Mouse (Mus musculus) heart, embryonic 14.5 days (tissue): ENCODE measurements at regions not wholly inside any gene's neighbourhood (a gene's known extent, or its start where the extent isn't known, plus 50 kb on each side); places are given as distances from the start of the nearest gene placed in this dataset.

Source experiments
- ATAC-seq: fragments of 200-750 bp; cut with Nextera tagmentation; 2 replicates; pipeline ENCODE4 v1.8.0; 2017; ENCODE audit warnings: low read depth, moderate TSS enrichment; ENCODE audit not compliant: insufficient number of reproducible peaks, insufficient read depth, low FRiP score
- H3K27ac ChIP-seq, 2 experiments: fragments of 200-500 bp in 1 of 2; fragments of 300-500 bp in 1 of 2; sonication (generic) in 1 of 2; replicated peaks in 1 of 2; 2 replicates each; pipeline ENCODE4 v1.5.1; 2012 to 2014; ENCODE audit warnings: low read depth in 2 of 2, low read length in 2 of 2, control low read depth in 1 of 2, mild to moderate bottlenecking in 1 of 2, mixed read lengths in 1 of 2; ENCODE audit not compliant: control insufficient read depth in 1 of 2, insufficient read depth in 1 of 2
- H3K27me3 ChIP-seq: fragments of 300-500 bp; sonication (generic); 2 replicates; pipeline ENCODE4 v1.6.1; 2014; ENCODE audit warnings: mild to moderate bottlenecking, low read length, control low read depth; ENCODE audit not compliant: control insufficient read depth, insufficient read depth
- H3K36me3 ChIP-seq: fragments of 300-500 bp; sonication (generic); 2 replicates; pipeline ENCODE4 v1.6.1; 2014; ENCODE audit warnings: mild to moderate bottlenecking, control low read depth, low read length, mixed read lengths; ENCODE audit not compliant: control insufficient read depth, insufficient read depth
- H3K4me1 ChIP-seq, 2 experiments: fragments of 200-500 bp in 1 of 2; fragments of 300-500 bp in 1 of 2; sonication (generic) in 1 of 2; 2 replicates each; pipeline ENCODE4 v1.6.1; 2012 to 2014; ENCODE audit warnings: low read length in 2 of 2, control low read depth in 1 of 2, mixed read lengths in 1 of 2; ENCODE audit not compliant: control insufficient read depth in 2 of 2, insufficient read depth in 2 of 2
- H3K4me2 ChIP-seq: fragments of 300-500 bp; sonication (generic); 2 replicates; pipeline ENCODE4 v1.6.1; 2014; ENCODE audit warnings: mild to moderate bottlenecking, low read length
- H3K4me3 ChIP-seq, 2 experiments: fragments of 200-500 bp in 1 of 2; fragments of 300-500 bp in 1 of 2; sonication (generic) in 1 of 2; 2 replicates each; pipeline ENCODE4 v1.5.1; 2012 to 2014; ENCODE audit warnings: low read length in 2 of 2, mild to moderate bottlenecking in 2 of 2, control low read depth in 1 of 2, low read depth in 1 of 2, moderate library complexity in 1 of 2; ENCODE audit not compliant: control insufficient read depth in 1 of 2, insufficient read depth in 1 of 2
- H3K9ac ChIP-seq: fragments of 300-500 bp; sonication (generic); 2 replicates; pipeline ENCODE4 v1.6.1; 2014; ENCODE audit warnings: mild to moderate bottlenecking, low read length
- H3K9me3 ChIP-seq: fragments of 300-500 bp; sonication (generic); 2 replicates; pipeline ENCODE4 v1.6.1; 2016; ENCODE audit warnings: low read length, control low read depth; ENCODE audit not compliant: control insufficient read depth
- WGBS: fragments of 180-500 bp; shearing (Covaris S2); extraction: QIAGEN DNeasy Blood & Tissue Kit; methylation state at CpG from one replicate; pipeline ENCODE4 v1.1.7; 2014; 5-methylcytosine and 5-hydroxymethylcytosine counted together

DNA sequence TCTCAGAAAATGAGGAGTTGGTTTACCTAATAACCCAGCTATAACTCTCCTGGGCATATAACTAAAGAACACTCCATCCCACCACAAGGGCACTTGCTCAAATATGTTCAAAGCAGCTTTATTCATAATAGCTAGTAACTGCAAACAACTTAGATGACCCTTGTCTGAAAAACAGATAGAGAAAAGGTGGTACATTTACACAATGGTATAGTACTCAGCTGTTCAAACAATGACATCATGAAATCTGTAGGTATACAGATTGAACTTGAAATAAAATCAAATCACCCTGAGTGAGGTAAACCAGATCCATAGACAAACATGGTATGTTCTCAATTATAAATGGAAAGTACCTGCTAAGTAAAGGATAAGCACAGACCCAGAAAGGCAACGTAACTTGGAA, 721.5 kb upstream of the Intu start:
- WGBS = 90% methylated on average over 1 of the region's 1 CpGs
- Histone ChIP-seq H3K4me3 (no peak overlapping the region), H3K4me1 (no peaks in the 10 kb centered on the region; a peak in 1 of 4 replicates), H3K36me3 (no peaks in the 10 kb centered on the region), H3K9me3 (no peaks in the 10 kb centered on the region), H3K27me3 (no peaks in the 10 kb centered on the region), H3K4me2 (no peak overlapping the region), H3K9ac (no peak overlapping the region), H3K27ac (no peak overlapping the region)
- no peak for ATAC-seq

DNA sequence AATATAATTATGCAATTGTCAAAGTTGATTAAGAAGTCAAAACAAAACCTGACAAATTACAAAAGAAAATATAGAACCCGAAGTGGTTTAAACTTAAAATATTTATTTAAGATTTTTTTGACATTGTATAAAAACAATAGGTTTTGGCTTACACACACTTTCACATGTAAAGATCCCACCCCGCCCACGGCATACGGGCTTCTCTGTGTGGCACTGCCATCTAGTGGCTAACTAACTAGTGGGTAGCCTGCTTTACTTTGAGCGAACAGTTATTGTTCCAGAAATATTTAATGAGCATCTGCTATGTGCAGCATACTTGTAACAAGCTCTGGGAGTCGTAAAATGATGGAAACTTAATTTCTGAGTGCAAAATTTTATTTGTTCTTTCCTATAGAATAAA, 716.3 kb upstream of the Intu start:
- H3K27me3 ChIP-seq = no peaks in the 10 kb centered on the region
- WGBS = 19% methylated on average over 6 of the region's 6 CpGs
- no peaks in the 10 kb centered on the region for H3K36me3 ChIP-seq
- ATAC-seq = no peak
- H3K27ac ChIP-seq = no peak overlapping the region
- H3K4me2 ChIP-seq = no peak overlapping the region
- H3K4me1 ChIP-seq = no peaks in the 10 kb centered on the region; a peak in 1 of 4 replicates
- H3K9ac ChIP-seq = no peak overlapping the region
- H3K9me3 ChIP-seq = no peaks in the 10 kb centered on the region
- no peak overlapping the region for H3K4me3 ChIP-seq

DNA sequence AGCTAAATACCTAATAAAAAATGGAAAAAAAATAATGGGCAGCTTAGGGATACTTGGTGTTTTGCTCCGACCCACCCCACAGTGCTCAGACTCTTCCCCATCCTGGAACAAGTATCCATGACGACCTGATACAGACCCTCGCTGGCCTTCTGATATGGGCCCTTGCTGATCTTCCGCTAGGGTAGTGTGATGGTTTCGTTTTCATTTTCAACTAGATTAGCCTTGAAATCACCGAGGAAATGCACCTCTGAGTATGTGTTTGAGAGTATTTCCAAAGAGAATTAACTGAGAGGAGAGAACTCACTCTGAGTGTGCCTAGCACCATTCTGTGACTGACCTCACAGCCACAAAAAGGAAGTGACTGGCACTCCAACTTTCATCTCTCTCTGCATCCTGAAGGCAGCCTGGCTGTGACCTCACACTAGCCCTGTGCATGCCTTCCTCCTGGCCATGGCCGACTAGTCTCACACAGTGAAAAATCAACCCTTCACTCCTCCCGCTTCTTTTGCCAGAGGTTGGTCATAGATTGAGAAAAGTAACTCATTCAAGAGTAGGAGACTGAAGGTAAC, 700.5 kb upstream of the Intu start:
- Histone ChIP-seq H3K27me3 (no peaks in the 10 kb centered on the region), H3K36me3 (no peaks in the 10 kb centered on the region), H3K27ac (no peak overlapping the region), H3K4me3 (no peak overlapping the region), H3K4me1 (no peaks in the 10 kb centered on the region), H3K9ac (no peak overlapping the region), H3K4me2 (no peak overlapping the region), H3K9me3 (no peaks in the 10 kb centered on the region)
- WGBS = 77% methylated on average over 8 of the region's 8 CpGs
- no peak for ATAC-seq

DNA sequence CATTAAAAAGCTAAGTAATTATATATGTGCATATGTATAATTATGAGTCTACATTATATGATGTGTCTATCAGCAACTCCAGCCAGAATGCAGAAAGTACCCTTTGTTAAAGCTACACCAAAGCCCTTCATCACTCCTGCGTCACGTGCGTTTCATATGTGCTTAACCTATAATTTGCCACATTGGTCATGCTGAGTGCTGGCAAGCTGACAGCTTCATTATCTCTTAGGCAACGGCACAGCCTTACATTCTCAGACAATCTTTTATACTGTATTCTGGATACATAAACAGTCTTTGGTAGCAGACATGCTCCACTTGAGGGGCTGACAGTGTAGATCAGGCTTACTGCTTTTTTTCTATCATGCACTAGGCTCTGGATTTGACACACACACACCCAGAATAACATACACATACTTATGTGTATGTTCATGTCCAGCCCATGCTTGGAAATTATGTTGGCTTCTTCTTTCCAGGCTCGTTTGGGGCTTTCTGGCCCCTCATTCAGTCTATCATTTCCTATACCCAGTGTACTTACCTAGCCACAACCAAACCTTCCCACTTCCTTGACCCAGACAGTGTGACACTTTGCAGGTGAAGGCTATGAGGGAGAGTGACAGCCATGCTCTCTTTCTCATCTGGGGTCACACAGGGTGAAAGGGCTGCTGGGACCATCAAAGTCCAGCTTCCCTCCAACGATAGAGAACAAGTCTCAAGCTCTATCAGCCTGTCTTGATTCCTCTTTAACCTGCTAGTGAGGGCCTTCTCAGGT, 692.5 kb upstream of the Intu start:
- H3K4me3 ChIP-seq = no peak overlapping the region
- 49% methylated on average over 6 of the region's 6 CpGs for WGBS
- H3K9ac ChIP-seq = no peak overlapping the region
- H3K27me3 ChIP-seq = no peaks in the 10 kb centered on the region
- peaks cover 2 to 5% of the 10 kb centered on the region in 2 experiments; a peak in 3 of 4 replicates for H3K4me1 ChIP-seq
- no peak overlapping the region; a peak in 1 of 4 replicates for H3K27ac ChIP-seq
- H3K4me2 ChIP-seq = no peak overlapping the region
- no peaks in the 10 kb centered on the region for H3K36me3 ChIP-seq
- ATAC-seq = no peak
- no peaks in the 10 kb centered on the region for H3K9me3 ChIP-seq

DNA sequence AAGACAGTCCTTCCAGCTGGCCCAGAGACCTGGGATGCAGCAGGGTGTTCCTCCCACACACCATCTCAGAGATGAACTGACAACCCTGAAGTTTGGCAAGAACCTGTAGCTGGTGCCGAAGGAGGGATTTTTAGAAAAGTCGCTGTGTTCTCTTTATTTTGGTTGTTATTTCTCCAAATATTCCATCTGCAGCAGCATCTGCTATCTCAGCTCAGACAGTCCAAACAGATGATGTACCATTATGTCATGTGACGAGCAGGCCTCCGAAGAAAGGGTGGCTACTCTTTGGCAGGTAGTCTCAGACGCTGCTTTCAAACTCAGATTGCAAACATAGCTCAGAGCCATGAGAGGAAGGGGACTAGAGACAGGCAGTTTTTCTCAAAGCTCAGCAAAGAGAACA, 690.1 kb upstream of the Intu start:
- Histone ChIP-seq H3K4me3 (no peak overlapping the region), H3K36me3 (no peaks in the 10 kb centered on the region), H3K27ac (no peak overlapping the region), H3K4me1 (peaks cover 2 to 5% of the 10 kb centered on the region in 2 experiments; a peak in 3 of 4 replicates), H3K9ac (no peak overlapping the region), H3K27me3 (no peaks in the 10 kb centered on the region), H3K9me3 (no peaks in the 10 kb centered on the region), H3K4me2 (no peak overlapping the region)
- ATAC-seq = no peak
- 79% methylated on average over 5 of the region's 5 CpGs for WGBS

DNA sequence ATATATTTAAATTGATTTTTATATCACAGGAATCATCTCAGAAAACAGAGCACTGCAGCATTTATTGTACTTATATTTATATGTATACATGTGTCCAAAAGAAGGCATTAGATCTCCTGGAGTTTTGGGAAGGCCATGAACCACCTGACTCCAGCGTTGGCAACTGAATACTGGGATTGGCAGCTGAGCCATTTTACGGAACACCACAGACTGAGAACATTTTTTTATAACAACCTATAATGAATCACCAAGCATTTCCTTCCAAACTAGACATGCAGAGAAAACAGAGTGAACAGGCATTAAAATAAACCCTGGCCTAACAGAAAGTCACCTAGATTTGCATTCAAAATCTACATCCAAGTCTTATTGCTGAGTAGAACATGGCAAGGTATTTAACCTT, 686.0 kb upstream of the Intu start:
- WGBS = 80% methylated on average over 2 of the region's 2 CpGs
- no peaks in the 10 kb centered on the region for H3K9me3 ChIP-seq
- no peaks in the 10 kb centered on the region for H3K27me3 ChIP-seq

DNA sequence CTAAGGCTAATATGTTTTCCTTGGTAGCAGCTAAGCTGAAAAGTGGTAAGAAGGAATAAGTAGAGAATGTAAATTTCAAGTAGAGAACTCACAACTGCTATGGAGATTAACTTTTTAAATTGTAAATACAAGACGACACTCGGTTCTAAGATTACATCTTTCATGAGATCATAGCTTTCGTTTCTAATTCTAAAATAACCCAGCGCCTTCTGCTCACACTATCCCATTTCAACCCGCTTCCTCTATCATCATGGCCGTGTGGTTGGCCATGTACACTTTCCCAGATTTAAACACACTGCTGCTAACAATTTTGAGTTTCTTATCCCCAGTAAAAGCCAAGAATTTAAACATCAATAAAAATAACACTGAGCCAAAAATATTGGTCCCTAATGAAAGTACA, 682.3 kb upstream of the Intu start:
- H3K9ac ChIP-seq = no peak overlapping the region
- no peaks in the 10 kb centered on the region for H3K36me3 ChIP-seq
- no peaks in the 10 kb centered on the region for H3K27me3 ChIP-seq
- WGBS = 77% methylated on average over 6 of the region's 6 CpGs
- no peak for ATAC-seq
- H3K4me2 ChIP-seq = no peak overlapping the region
- no peaks in the 10 kb centered on the region for H3K9me3 ChIP-seq
- no peak overlapping the region for H3K4me3 ChIP-seq
- H3K27ac ChIP-seq = no peak overlapping the region
- no peaks in the 10 kb centered on the region for H3K4me1 ChIP-seq

More for the DNA sequence above, 686.0 kb upstream of the Intu start:
- no peak overlapping the region for H3K4me3 ChIP-seq
- H3K9ac ChIP-seq = no peak overlapping the region
- ATAC-seq = no peak
- H3K4me1 ChIP-seq = no peaks in the 10 kb centered on the region
- no peak overlapping the region for H3K4me2 ChIP-seq
- no peaks in the 10 kb centered on the region for H3K36me3 ChIP-seq
- H3K27ac ChIP-seq = no peak overlapping the region
